Mouse (Mus musculus) B cell, adult 2 months (primary cell): ENCODE results near the gene Sft2d1.

Experiments used
- DNase-seq, 2 experiments: peaks; one replicate each; pipeline ENCODE4 v3.0.0; 2022

Sft2d1 gene

DNA sequence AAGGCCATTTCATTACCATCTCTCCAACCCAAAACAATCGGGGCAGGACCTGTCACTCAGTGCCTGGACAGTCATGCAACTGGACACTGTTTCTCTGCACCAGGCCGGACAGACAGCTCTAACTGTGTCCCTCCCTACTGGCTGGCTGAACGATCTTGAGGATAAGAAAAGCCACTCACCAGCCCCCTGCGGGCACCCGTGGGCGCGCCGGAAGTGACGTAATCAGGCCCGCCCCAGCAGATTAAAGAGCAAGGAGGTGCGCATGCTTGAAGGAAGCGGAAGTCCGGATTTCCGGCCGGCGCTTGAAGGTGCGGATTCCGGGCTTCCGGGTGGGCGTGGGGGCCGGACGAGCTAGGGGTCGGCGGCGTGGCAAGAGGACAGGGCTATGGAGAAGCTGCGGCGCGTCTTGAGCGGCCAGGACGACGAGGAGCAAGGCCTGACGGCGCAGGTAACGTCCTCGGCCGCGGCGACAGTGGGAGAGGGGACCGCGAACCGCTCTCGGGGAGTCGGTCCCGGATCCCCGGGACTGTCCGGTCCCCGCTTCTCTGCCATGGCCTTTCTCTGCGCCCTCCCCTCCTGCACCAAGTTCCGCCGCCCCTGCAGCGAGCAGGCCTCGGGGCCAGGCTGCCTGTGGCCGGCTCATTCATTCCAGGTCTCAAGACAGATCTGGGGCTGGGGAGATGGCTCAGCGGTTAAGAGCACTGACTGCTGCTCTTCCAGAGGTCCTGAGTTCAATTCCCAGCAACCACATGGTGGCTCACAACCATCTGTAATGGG lies at the start of gene Sft2d1:
Sft2d1 (plus strand) TSS at position 265 of the 777 bp plus-strand sequence.
- peak; percentile 97 to 98 for DNase-seq

DNA sequence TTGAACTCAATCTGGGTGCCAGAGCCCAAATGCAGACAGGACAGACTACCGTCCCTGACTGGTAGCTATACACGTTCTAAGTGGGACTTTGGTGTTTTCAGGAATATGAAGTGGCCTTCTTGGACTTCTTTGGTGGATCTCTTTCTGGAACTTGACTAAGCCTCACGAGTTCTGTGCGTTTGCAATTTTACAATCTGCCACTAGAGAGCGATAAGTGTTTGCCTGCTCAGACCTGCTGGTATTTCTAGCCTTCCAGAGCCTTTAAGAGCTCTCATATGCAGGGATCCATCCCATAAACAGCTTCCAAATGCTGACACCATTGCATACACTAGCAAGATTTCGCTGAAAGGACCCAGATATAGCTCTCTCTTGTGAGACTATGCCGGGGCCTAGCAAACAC lies 46.3 kb upstream of the Sft2d1 start:
- DNase-seq = peak; percentile 49 to 54

DNA sequence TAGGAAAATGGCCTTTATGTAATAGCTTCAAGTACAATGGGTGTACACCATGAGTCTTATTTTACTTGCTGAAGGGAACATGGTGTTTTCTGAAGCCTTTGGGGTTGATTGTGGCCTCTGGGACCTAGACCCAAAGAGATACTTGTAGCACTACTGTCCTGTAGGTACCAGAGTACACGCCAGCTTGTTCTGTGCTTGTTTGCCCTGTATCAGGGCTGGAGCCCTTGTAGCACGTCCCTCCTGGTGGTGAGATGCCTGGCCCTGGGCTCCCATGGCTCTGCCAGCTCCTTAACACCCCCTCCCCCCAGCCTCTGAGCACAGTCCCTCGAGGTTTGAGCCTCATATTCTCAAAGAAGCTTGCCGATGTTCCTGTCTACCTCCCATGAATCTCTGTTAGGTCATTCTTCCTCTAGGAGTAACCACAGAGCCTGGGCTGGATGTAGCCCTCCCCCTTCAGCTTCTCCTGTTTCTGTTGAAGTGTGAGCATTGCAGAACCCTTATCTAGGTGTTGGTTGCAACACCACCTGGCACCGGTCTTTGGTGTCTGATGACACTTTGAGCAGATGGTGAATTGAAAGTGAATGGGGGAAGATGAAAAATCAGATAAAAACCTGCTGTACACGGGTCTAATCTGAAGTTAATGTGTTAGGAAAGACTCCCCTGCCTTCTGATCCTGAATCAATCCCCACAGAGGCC lies 38.7 kb upstream of the Sft2d1 start:
- no peak for DNase-seq

DNA sequence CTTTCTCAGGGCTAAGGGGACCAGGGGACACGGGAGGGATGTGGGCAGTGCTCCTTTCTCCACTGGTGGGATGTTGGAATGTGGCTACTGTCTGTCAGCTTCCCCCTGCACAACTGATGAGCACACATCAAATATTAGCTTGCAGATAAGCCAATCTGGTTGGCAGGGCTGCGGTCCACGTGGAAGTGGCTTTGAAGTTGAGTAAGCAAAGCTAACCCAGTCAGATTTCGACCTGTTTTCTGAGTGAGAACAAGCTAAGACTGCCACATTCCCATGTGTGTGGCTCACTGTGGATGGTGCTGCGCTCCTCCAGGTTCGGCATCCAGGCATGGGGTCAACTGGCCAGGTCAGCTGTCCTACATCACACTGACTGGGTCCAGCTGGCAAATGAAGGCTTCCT lies 38.0 kb upstream of the Sft2d1 start:
- DNase-seq = no peak

DNA sequence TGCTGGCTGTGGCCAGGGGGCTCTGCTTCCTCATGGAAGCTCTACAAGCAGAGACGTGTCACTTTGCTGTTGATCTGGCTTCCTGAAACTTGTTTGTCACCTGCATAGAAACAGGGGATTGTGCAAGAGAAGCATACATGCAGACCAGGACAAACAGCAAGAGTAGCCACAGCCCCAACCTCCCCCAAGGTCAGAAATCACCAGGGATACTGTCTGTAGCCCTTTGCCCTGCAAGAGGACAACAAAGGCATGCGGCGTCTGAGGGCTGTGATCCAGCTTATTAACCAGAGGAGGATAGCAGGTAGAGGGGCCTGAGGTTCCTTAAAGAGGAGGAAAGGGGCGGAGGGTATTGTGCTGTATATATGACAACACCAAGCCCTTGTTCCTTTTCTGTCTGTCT lies 34.8 kb upstream of the Sft2d1 start:
- no peak for DNase-seq

DNA sequence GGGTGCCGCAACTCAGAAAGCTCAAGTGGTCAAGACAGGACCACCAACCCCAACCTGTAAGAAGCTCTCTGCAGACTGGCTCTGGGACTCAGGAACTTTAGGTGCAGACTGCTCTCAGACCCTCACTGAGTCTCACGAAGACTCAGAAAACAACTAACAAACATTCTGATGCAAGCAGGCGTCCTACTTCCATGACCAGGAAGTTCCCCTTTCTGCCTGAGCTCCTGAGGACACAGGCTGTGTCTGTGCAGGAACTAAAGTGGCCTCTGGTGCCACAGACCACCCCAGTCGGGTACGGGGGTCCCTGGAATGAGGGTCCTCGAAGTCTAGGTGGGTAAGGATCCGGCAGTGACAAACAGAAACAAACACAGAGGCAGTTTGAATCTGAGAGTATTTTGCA lies 34.2 kb upstream of the Sft2d1 start:
- DNase-seq = no peak

DNA sequence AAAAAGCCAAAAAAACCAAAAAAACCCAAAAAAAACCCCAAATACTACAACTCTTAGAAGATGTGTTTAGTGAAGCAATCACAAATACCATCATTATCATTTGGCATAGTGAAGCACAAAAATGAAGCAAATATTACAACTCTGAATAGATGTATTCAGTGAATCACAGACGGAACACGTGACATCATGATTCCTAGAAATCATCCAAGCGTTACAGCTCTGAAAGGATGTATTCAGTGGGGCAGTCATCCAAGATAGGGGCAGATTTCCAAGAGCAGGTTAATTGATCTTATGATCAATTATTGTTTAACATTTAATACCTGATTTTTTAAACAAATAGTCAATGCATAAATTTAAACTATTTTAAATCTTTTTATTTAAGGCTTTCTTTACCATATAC lies 33.6 kb upstream of the Sft2d1 start:
- no peak for DNase-seq

DNA sequence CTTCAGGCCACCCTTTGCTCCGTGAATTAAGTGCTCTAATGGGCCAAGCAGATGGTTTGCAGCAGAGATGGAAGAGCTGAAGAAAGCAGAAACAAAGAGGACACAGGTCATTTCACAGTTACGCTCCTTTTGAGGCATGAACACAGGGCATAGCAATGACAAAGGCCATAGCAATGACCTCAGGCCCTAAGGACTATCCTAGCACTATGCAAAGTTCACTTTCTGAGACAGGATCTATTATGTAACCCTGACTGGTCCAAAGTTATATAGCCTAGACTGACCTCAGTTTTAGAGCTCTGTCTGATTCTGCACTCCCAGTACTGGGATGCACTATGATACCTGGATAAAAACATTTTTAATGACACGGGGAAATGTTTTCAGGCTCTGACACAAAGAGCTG lies 32.5 kb upstream of the Sft2d1 start:
- DNase-seq = no peak

DNA sequence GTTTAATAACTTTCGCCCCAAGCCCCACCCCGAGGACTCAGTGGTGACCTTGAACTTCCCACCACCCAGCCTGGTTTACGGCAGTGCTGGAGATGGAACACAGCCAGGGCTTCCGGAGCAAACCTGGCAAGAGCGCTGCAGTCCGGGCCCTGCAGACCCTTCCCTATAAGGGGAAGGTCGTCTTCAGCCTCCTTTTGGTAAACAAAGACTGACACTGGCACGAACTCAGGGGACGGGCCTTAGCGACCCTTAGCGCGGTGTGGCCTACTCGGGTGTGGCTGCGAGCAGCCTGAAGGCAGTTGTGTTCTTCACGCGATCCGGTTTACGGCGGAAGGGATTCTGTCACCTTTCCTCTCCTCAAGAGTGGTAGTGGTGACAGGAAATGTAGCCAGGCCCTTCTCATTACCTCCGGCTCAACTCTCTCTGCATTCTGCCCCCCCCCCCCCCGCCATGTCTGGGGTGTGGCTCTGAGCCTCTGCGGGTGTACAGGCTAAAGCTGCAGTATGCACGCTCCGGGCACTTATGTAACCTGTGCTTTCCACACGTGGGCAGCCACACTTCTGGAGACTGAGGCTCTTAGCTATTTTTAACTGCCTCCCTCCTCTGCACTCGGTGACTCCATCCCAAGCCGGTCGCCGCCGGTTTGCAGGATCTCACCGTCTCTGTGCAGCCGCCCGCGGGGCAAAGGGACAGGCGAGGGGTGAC lies 27.9 kb upstream of the Sft2d1 start, which contains the start of gene Mpc1:
Mpc1 (plus strand) TSS at position 84 of the 705 bp plus-strand sequence.
- DNase-seq = peak; percentile 56 to 61

DNA sequence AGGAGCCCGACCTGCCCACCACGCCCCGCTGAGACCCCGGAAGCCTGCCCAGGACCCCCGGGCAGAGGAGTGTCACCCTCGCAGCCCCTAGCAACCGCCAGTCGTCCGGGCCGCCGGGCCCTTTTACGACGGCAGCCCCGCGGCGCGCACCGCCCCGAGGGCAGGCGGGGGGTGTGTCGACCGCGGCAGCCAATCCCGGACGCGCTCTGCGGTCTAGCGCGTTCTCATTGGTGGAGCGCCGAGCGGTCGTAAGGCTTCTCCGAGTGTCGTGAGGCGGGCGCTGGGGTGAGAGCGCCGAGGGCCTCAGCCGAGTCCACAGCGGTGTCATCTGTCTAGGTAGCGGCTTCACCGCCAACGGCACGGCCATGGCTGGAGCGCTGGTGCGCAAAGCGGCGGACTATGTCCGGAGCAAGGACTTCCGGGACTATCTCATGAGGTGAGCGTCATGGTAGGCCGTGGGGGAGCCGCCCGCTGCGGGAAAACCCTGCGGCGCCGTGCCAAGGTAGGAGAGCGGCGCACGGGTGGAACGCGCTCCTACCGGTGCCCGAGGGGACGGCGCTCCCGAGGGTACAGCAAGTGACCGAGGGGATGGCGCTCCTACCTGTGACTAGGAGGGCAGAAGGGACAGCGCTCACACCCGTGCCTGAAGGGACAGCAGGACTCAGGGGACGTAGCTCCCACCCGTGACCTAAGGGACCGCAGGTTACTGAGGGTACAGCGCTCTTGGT lies 27.2 kb upstream of the Sft2d1 start:
- DNase-seq = peak; percentile 93 to 94

DNA sequence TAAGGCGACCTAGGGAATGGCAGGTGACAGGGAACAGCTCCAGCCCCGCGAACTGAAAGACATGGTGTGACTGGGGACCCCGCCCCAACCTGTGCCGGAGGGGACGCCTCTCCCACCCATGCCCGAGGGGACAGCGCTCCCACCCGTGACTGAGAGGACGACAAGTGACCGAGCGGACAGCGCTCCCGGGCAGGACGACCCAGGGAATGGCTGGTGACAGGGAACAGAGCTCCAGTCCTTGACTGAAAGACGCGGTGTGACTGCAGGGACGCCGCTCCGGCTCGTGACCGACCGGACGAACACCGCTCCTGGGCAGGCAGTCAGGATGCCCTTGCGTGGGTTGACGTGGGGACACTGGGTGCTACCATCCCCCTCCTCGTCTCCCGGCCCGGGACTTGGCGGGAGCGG lies 26.6 kb upstream of the Sft2d1 start:
- peak in 1 of 2 experiments; percentile 18 for DNase-seq

DNA sequence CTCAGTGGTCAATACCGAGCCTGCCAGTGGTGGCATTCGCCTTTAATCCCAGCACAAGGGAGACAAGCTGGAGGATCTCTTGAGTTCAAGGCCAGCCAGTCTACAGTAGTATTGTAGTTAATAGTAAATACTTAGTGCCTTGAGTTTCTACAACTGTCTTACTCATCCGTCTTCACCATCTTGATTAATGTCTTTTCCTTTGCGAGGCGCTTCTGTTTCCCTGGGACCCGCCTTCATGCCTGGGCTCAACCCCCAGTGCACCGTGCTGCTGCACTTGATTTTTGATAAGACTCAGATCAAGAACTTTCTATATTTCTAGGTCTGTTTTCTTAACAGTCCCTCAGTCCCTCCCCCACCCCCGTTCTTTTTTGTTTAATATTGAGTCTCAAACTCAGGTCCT lies 25.8 kb upstream of the Sft2d1 start:
- DNase-seq = no peak

DNA sequence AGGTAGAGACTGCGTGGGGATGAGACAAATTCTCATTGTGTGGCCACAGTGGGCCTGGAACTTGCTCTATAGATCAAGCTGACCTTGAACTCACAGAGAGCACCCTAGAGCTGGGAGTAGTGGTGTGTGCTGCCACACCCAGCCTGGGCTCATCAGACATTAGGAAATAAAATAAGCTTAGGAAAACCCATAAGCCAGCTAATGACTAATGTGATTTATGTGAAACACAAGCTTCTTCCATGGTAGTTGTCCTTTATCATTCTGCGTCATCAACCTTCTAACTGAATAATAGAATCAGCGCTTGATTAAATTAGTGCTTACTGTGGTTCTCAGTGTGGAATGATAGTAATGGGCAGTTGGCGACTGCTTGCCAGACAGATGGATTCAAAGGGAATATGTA lies 23.9 kb upstream of the Sft2d1 start:
- no peak for DNase-seq

DNA sequence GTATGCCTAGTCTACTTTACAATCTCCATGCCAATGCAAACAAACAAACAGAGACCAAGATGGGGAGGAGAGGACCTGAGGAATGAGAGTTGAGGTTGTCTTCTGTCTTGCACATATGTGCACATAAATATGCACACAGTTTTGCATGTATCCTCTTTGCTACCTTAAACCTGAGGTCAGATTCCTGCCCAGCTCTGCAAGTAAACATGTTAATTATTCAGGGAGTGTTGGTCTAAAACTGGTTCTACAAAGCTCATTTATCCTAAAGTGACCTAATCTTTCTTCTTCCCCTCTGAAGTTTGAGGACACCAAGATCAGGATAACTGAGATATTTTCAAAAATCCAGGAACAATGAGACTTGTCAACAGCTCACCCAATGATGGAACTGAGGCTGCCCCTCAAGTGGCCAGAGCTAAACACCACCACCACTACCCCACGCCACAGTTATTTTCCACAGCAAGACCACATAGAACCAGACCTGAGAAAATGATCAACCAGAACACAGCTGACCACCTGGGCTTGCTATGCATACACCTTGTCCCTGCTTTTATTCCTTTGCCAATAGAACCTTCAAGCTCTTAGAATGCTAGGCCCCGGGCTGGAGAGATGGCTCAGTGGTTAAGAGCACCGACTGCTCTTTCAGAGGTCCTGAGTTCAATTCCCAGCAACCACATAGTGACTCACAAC lies 20.8 kb upstream of the Sft2d1 start:
- DNase-seq = no peak

DNA sequence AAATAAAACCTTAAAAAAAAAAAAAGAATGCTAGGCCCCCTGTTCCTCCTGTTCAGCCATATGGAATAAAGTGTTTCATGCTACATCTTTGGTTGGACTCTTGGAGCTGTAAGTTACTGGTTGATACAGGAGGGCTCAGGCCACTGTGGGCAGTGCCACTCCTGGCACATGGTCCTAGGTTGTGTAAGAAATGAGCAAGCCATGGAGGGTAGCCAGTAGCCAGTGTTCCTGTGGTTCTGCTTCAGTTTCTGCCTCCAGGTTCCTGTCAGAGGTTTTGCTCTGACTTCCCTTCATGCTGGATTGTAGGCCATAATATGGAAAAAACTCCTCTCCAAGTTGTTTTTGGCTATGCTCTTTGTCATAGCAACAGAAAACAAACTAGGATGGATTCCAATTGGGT lies 20.2 kb upstream of the Sft2d1 start:
- no peak for DNase-seq

DNA sequence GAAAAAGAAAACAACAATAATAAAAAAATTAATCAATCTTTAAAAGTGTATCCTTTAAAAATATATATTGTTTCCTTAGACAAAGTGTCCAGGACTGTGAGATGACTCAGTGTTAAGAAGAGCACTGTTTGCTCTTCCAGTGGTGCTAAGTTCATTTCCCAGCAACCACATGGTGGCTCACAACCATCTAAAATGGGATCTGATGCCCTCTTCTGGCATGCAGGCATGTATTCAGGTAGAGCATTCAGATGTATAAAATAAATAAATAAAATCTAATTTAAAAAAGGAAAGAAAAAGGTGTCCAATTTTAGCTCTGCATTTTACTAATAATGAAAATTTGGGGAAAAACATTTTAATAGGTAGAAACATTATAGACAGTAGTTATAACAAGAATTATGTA lies 15.1 kb upstream of the Sft2d1 start:
- no peak for DNase-seq

DNA sequence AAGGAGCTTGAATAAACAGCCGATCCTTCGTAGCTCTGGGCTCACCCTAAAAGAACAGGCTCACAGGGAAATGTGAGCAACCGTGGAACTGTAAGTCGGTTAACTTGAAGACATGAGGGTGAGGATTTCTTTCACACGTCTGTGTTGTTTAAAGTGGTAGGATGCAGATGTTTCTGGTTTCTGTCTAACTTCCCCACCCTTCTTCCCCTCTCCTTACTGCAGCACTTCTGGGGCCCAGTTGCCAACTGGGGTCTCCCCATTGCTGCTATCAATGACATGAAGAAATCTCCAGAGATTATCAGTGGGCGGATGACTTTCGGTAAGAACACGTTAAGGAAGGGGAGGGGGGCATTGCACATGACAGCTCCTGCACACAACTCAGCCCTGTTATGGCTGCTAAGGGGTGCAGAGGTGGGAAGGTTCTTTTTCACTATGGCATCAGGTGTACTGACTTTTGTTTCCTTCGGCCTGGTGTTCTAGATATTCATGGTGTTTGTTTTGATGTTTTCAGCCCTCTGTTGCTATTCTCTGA lies 14.5 kb upstream of the Sft2d1 start:
- no peak for DNase-seq

DNA sequence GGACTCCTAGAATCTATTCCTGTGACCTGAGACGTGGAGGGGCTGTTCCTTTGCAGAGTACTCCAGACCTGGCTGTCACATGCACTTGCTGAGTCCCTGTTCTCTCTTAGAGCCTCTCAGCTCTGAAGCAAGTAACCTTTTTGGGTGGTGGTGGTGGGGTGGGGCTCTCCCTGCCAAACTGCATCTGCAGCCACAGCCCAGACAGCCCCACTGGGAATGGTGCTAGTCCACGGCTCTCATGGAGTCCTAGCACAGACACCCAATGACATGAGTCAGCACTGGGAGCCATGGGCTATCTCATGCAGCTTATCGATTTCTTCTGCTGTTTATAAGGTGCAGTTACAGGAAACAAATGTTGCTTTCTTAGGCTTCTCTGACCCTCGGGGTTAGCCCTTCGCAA lies 13.2 kb upstream of the Sft2d1 start:
- no peak for DNase-seq

DNA sequence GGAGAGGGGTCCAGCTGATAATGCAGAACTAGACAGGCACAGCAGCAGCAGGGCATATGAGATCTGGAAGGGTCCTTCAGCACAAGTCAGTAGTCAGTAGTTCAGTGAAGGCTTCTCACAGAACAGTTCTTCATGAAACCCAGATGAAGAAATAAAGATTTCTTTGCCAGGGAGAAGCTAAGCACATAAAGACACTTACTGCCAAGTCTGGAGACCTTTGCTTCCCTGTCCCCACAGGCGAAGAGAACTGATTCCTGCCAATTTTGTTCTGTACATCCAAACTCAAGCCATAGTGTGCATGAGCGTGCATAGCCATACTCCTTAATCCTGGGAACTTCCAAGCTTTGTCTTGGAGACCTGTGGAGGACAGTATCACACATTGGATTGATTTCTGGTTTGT lies 12.6 kb upstream of the Sft2d1 start:
- no peak for DNase-seq

DNA sequence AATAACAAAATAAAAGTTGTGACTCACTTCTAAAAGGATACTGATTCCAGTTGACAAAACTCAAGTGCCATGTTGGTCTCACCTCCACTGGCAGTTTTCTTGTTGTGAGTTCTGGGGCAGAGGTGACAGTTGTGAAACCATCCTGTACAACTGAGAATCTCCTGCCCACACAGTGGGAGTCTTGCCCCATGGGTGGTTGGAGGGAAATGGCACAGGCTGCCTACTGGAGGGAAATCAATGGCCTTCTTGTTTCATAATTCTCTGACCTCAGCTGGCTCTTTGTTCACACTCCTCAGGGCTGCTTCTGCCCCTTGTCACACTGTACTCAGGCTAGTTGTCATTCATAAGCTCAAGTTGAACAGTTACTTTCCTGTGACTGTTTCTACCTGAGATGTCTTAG lies 11.4 kb upstream of the Sft2d1 start:
- DNase-seq = no peak

DNA sequence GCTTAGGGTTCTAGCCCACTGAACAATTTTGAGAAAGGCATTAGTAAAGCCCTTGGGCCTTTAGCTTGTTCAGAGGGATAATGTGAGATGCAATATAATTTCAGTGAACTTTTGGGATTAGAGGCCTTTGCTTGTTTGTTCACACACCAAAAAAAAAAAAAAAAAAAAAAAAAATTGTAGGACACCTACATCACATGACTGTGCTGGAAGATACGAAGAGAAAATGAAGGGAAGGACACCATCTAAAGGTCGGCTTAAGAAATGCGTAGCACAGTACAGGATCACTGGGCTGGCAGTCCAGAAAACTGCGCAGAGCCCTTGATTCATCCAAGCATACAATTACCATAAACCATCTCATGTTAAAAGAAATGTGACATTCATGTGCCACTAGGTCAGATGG lies 9.4 kb upstream of the Sft2d1 start:
- DNase-seq = no peak

DNA sequence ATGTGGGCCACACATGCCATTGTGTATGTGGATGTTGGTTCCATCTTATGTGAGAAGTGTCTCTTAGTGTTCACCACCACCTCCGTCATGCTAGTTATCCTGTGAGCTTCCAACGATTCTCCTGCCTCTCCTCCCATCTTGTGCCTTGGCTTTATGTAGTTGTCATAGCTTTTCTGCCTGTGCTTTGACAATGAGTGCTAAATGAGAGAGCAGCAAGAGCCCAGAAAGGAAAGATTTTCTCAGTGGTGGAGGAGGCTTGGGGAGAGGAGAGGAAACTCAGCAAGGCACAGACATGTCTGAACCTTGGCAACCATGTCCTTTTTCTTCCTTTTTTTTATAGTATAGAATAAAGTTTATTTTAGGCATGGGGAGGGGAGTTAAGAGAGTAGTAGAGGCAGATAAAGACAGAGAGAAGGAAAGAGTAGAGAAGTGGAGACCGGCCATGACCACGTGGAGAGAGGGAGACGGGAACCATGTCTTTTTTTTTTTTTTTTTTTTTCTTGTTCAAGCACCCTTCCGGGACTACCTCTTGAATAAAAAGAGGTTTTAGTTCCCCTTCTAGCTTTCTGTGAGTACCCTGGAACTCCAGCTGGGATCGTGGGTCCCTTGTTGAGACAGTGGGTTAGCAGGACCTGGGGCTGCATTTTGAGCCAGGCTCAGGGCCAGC lies 8.0 kb upstream of the Sft2d1 start:
- DNase-seq = no peak
